ENCODE assay signal across 26 mouse cellular contexts in genomic region chr14:33699777-33700438, GRCm38 (mm10).
DNase-seq lines count a peak whose midpoint lies in the region; ATAC-seq and TF ChIP-seq lines count a peak whose summit lies in the region.
"Had no signal": no experiment of that assay in that cellular context is flagged by ENCODE, and none has a peak within 500 bp of the region (broad histone marks: within the 10 kb centered on the region; RNA-seq: fewer than 3 reads in every experiment).

No protein-coding gene starts in this region.

- H3K4me2 ChIP-seq in limb, embryonic 13.5 days (replicated peaks): no peak overlapping the region
- H3K4me2 ChIP-seq in midbrain, postnatal 0 days (ENCODE audit: low read depth, low read length, poor library complexity, severe bottlenecking): no peak overlapping the region
- H3K4me2 ChIP-seq: forebrain, embryonic 15.5 days; heart, embryonic 12.5 days; hindbrain, embryonic 15.5 days; intestine, embryonic 15.5 days; liver, embryonic 13.5 days; midbrain, embryonic 12.5 days; neural tube, embryonic 13.5 days had no signal

- no peaks in the 10 kb centered on the region for H3K9me3 ChIP-seq in limb, embryonic 13.5 days
- H3K9me3 ChIP-seq in midbrain, postnatal 0 days (ENCODE audit: low read length): no peaks in the 10 kb centered on the region
- H3K9me3 ChIP-seq: forebrain, embryonic 10.5 days; forebrain, embryonic 15.5 days; hindbrain, embryonic 15.5 days; intestine, embryonic 15.5 days; liver, embryonic 13.5 days; midbrain, embryonic 12.5 days; neural tube, embryonic 13.5 days had no signal

- H3K9ac ChIP-seq in limb, embryonic 13.5 days: no peak overlapping the region
- H3K9ac ChIP-seq in midbrain, postnatal 0 days (replicated peaks; ENCODE audit: low read length, poor library complexity, severe bottlenecking): no peak overlapping the region
- H3K9ac ChIP-seq: forebrain, embryonic 15.5 days; heart, embryonic 12.5 days; hindbrain, embryonic 15.5 days; intestine, embryonic 15.5 days; liver, embryonic 13.5 days; midbrain, embryonic 12.5 days; neural tube, embryonic 13.5 days had no signal

- TF ChIP-seq CTCF in kidney, adult 2 months (conservative IDR thresholded peaks at IDR 0.05; ENCODE audit: insufficient read depth, insufficient read length, low read depth, low read length): no peak
- no peak for TF ChIP-seq CTCF in midbrain, postnatal 0 days (IDR thresholded peaks at IDR 0.05)

- no peaks in the 10 kb centered on the region for H3K27me3 ChIP-seq in kidney, adult 2 months (replicated peaks; ENCODE audit: control insufficient read depth, insufficient read depth, low read length)
- peaks cover 7% of the 10 kb centered on the region for H3K27me3 ChIP-seq in limb, embryonic 13.5 days
- H3K27me3 ChIP-seq in midbrain, postnatal 0 days (ENCODE audit: insufficient read depth, low read length): no peaks in the 10 kb centered on the region
- H3K27me3 ChIP-seq: CH12.LX; forebrain, embryonic 15.5 days; hindbrain, embryonic 15.5 days; intestine, embryonic 15.5 days; liver, embryonic 13.5 days; megakaryocyte, embryonic 14.5 days; midbrain, embryonic 12.5 days had no signal

- peak; percentile 21 for DNase-seq in kidney, adult 2 months
- no peak for DNase-seq in kidney, postnatal 25 days
- peak; percentile 9 for DNase-seq in NIH3T3 (ENCODE audit: low read depth)
- peak; percentile 80 for DNase-seq in forelimb bud, embryonic 11.5 days (ENCODE audit: low read depth, low spot score)
- DNase-seq in right cerebral cortex, adult 2 months (ENCODE audit: low spot score in 2 of 2): no peak
- DNase-seq in left cerebral cortex, postnatal 25 days (ENCODE audit: low spot score in 2 of 2): no peak
- no peak for DNase-seq in midbrain, postnatal 0 days (ENCODE audit: low spot score)
- DNase-seq: cerebellum, adult 9-10 months; cerebellum, postnatal 36 days; gastrocnemius, postnatal 36 days; heart, adult 18-20 months; left cerebral cortex, postnatal 4 days; liver, embryonic 13.5 days; lung, adult 18-20 months; lung, postnatal 4 days had no signal

- H3K36me3 ChIP-seq in kidney, adult 2 months (ENCODE audit: control insufficient read depth, insufficient read depth, low read length): no peaks in the 10 kb centered on the region
- no peaks in the 10 kb centered on the region for H3K36me3 ChIP-seq in limb, embryonic 13.5 days
- no peaks in the 10 kb centered on the region for H3K36me3 ChIP-seq in midbrain, postnatal 0 days (ENCODE audit: insufficient read depth, low read length)
- H3K36me3 ChIP-seq: forebrain, embryonic 10.5 days; forebrain, embryonic 15.5 days; heart, embryonic 12.5 days; hindbrain, embryonic 15.5 days; intestine, embryonic 15.5 days; liver, embryonic 13.5 days; midbrain, embryonic 12.5 days; neural tube, embryonic 13.5 days had no signal

- peak; percentile 62; the same call in 1 of the 2 replicates for ATAC-seq in limb, embryonic 13.5 days (ENCODE audit: low FRiP score, low read depth)
- ATAC-seq in midbrain, postnatal 0 days (ENCODE audit: low FRiP score): no peak
- ATAC-seq: forebrain, embryonic 15.5 days; intestine, embryonic 15.5 days; lung, postnatal 0 days had no signal

- H3K4me1 ChIP-seq in kidney, adult 2 months (ENCODE audit: control insufficient read depth, insufficient read depth, low read length): no peaks in the 10 kb centered on the region; the same call in 1 of the 2 replicates
- peaks cover 31% of the 10 kb centered on the region for H3K4me1 ChIP-seq in limb, embryonic 13.5 days
- H3K4me1 ChIP-seq in midbrain, postnatal 0 days (ENCODE audit: insufficient read depth, low read length): no peaks in the 10 kb centered on the region
- H3K4me1 ChIP-seq: forebrain, embryonic 15.5 days; heart, embryonic 12.5 days; hindbrain, embryonic 15.5 days; intestine, embryonic 15.5 days; liver, embryonic 13.5 days; megakaryocyte, embryonic 14.5 days; midbrain, embryonic 12.5 days; neural tube, embryonic 13.5 days had no signal

- H3K27ac ChIP-seq in kidney, adult 2 months (ENCODE audit: insufficient read depth, low read depth, low read length): no peak overlapping the region; the same call in 1 of the 2 replicates
- peak overlapping the region; percentile 10; the same call in 1 of the 2 replicates for H3K27ac ChIP-seq in limb, embryonic 13.5 days
- H3K27ac ChIP-seq in midbrain, postnatal 0 days (ENCODE audit: low read depth, low read length): no peak overlapping the region
- H3K27ac ChIP-seq: forebrain, embryonic 10.5 days; forebrain, embryonic 15.5 days; hindbrain, embryonic 15.5 days; intestine, embryonic 15.5 days; liver, embryonic 13.5 days; midbrain, embryonic 12.5 days; neural tube, embryonic 13.5 days had no signal

- WGBS in kidney, adult 2 months: 72% methylated on average over 13 of the region's 13 CpGs
- 27% methylated on average over 13 of the region's 13 CpGs for WGBS in limb, embryonic 13.5 days
- 90% methylated on average over 13 of the region's 13 CpGs for WGBS in midbrain, postnatal 0 days

- intact Hi-C loops in left cerebral cortex, postnatal 25 days (cut with DNase I): no loop called here

- TF ChIP-seq POLR2A in kidney, adult 2 months (IDR thresholded peaks at IDR 0.05; ENCODE audit: low read depth, low read length): no peak

- no peak overlapping the region for H3K4me3 ChIP-seq in kidney, adult 2 months (ENCODE audit: insufficient read depth, low read depth, low read length)
- H3K4me3 ChIP-seq in limb, embryonic 13.5 days: no peak overlapping the region
- no peak overlapping the region for H3K4me3 ChIP-seq in midbrain, postnatal 0 days (ENCODE audit: low read depth, low read length)
- H3K4me3 ChIP-seq: forebrain, embryonic 10.5 days; forebrain, embryonic 15.5 days; heart, embryonic 12.5 days; hindbrain, embryonic 15.5 days; intestine, embryonic 15.5 days; liver, embryonic 13.5 days; megakaryocyte, embryonic 14.5 days; midbrain, embryonic 12.5 days; neural tube, embryonic 13.5 days had no signal

Comparison
In these comparisons a context has a peak if more than half of its experiments do, and no peak if none do; other contexts are left out.
1. DNase-seq: peak in kidney, adult 2 months (single experiment), NIH3T3 (single experiment) and forelimb bud, embryonic 11.5 days (single experiment); none in kidney, postnatal 25 days (0 of 2), right cerebral cortex, adult 2 months (0 of 2), left cerebral cortex, postnatal 25 days (0 of 2) and midbrain, postnatal 0 days (single experiment).